Mouse (Mus musculus): ENCODE data around the gene Tarbp1.

Tarbp1 gene

DNA sequence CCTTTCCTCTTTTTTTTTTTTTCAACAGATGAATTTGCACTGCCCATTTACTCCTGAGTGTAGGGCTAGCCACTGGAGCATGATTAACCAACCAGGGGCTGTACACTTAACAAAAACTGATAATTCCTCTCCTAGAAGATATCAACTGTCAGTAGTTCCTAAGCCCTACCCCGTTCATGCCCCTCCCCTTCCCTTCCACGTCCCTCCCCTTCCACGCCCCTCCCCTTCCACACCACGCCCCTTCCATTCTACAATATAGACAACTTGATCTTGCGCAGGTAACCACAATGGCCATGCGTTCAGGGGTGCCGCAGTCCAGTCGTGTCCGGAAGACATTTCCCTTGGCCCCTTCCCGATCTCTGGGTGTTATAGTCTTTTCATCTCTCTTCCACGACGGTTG lies 20.6 kb upstream of the Tarbp1 start:
- in situ Hi-C loops (cut with MboI; ENCODE audit: unreplicated experiment in 2 of 2), result loop anchor here (5.0 to 25.0 kb wide), 10 partner anchors 87 to 692 kb away; no protein-coding TSS in a partner anchor

- in situ Hi-C loops (cut with MboI; ENCODE audit: unreplicated experiment in 2 of 2), result loop anchor here (5.0 to 25.0 kb wide), 10 partner anchors 88 to 693 kb away; no protein-coding TSS in a partner anchor
These were observed 19.6 kb upstream of the Tarbp1 start for GRCm38 (mm10) chr8:126494160-126495110.

GRCm38 (mm10) chr8:126482938-126483337 lies 8.1 kb upstream of the Tarbp1 start:
- in situ Hi-C loops (cut with MboI; ENCODE audit: unreplicated experiment in 2 of 2), result loop anchor here (10.0 to 25.0 kb wide), 6 partner anchors 396 to 704 kb away; no protein-coding TSS in a partner anchor

- in situ Hi-C loops (cut with MboI; ENCODE audit: unreplicated experiment in 2 of 2), result loop anchor here (10.0 to 25.0 kb wide), 6 partner anchors 395 to 705 kb away; no protein-coding TSS in a partner anchor
These were observed 7.5 kb upstream of the Tarbp1 start for GRCm38 (mm10) chr8:126482348-126482720.

GRCm38 (mm10) chr8:126481494-126482347 lies 6.9 kb upstream of the Tarbp1 start:
- in situ Hi-C loops (cut with MboI; ENCODE audit: unreplicated experiment in 2 of 2), result loop anchor here (10.0 to 25.0 kb wide), 6 partner anchors 394 to 706 kb away; no protein-coding TSS in a partner anchor

- in situ Hi-C loops (cut with MboI; ENCODE audit: unreplicated experiment in 2 of 2), result loop anchor here (10.0 to 25.0 kb wide), 6 partner anchors 393 to 707 kb away; no protein-coding TSS in a partner anchor
These were observed 5.5 kb upstream of the Tarbp1 start for GRCm38 (mm10) chr8:126480366-126480765.

- in situ Hi-C loops (cut with MboI; ENCODE audit: unreplicated experiment in 2 of 2), result loop anchor here (10.0 to 25.0 kb wide), 5 partner anchors 54 to 709 kb away; partner anchors contain the start of gene Coa6 (in 1 of the 2)
These were observed 3.8 kb upstream of the Tarbp1 start for GRCm38 (mm10) chr8:126478714-126479113.

- in situ Hi-C loops (cut with MboI; ENCODE audit: unreplicated experiment in 2 of 2), result loop anchor here (10.0 to 25.0 kb wide), 5 partner anchors 52 to 711 kb away; partner anchors contain the start of gene Coa6 (in 1 of the 2)
These were observed 1.4 kb upstream of the Tarbp1 start for GRCm38 (mm10) chr8:126476151-126476855.

DNA sequence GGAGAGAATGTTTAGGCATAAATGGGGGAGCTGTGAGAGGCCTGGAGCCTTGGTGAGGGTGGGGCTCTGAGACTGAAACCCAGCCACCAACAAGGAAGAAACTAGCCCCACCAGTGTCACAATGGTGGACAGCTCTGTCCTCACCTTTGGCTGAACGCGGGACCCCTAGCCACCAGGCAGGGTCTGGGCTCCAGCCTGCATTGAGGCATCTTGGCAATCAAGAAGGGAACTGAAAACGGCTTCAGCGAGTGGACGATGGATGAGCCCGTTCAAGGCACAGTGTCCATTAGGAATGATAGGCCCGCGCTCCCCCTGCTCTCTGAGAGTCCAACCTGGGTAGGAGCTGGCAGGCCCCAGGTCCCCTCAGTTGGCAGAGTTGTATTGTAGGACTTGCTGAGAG lies 873 bp upstream of the Tarbp1 start:
- in situ Hi-C loops (cut with MboI; ENCODE audit: unreplicated experiment in 2 of 2), result loop anchor here (10.0 to 25.0 kb wide), 5 partner anchors 51 to 712 kb away; partner anchors contain the start of gene Coa6 (in 1 of the 2)

- in situ Hi-C loops (cut with MboI; ENCODE audit: unreplicated experiment in 2 of 2), result loop anchor here (10.0 to 25.0 kb wide), 2 partner anchors 49 to 1537 kb away; partner anchors contain the start of genes Coa6 (in 1 of the 2) and Egln1 (in 1 of the 2)
These were observed 1.0 kb downstream of the Tarbp1 start for GRCm38 (mm10) chr8:126473802-126474298.

GRCm38 (mm10) chr8:126464071-126464470 lies 10.8 kb downstream of the Tarbp1 start:
- in situ Hi-C loops (cut with MboI; ENCODE audit: unreplicated experiment in 2 of 2), result loop anchor here in 1 of 2 experiments (25.0 kb wide), 1 partner anchor 1527 kb away; the partner anchor contains the start of gene Egln1

DNA sequence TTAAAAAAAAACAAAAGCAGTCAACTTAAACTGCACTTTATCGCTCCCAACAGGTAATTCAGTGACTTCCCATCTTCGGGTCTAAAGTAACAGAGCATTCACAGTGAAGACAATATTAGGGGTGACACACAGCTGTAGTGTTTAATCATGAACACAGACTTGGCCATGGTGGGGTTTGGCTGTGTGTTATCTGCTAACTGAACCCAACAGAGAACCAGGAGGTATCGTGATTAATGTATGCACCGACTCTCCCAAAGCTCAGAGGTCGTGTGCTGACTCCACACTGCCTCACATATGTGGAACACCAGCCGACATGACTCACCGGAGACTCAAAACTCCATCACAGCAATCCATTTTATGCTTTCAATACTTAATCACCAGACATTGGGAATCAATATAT lies 13.1 kb downstream of the Tarbp1 start:
- in situ Hi-C loops (cut with MboI; ENCODE audit: unreplicated experiment in 2 of 2), result loop anchor here in 1 of 2 experiments (25.0 kb wide), 1 partner anchor 1524 kb away; the partner anchor contains the start of gene Egln1

DNA sequence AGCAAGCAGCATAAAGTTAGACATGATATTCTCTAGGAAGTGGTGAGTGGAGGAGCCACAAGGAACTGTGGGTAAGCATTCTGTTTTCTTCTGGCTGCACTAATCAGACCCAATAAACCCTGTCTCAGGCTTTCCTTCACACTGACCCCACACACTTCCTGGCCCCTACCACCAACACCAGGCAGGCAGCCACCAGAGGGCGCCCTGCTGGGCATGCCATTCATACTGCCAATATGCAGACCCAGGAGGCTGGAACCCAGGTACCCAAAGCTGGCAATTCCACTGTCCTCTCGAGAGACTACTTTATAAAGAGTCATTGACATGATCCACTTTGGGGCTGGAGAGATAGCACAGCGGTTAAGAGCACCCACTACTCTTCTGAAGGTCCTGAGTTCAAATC lies 14.6 kb downstream of the Tarbp1 start:
- in situ Hi-C loops (cut with MboI; ENCODE audit: unreplicated experiment in 2 of 2), result loop anchor here in 1 of 2 experiments (25.0 kb wide), 1 partner anchor 1523 kb away; the partner anchor contains the start of gene Egln1

DNA sequence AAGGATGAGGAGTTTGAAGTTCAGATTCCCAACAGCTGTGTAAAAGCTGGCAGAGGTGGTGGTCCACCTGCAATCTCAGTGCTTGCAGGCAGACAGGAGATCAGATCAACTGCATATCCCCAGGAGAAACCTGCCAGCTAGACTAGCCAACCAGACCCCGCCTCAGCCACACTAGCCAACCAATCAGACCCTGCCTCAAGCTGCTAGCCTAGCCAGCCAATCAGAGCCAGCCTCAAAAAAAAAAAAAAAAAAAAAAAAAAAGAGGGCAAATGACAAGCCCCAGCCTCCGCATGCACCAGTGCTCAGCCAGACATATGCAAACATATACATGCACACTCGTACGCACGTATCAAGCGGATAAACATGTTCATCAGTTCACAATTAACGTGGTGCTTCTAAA lies 19.5 kb downstream of the Tarbp1 start:
- in situ Hi-C loops (cut with MboI; ENCODE audit: unreplicated experiment in 2 of 2), result loop anchor here in 1 of 2 experiments (25.0 kb wide), 1 partner anchor 1518 kb away; the partner anchor contains the start of gene Egln1

- in situ Hi-C loops (cut with MboI; ENCODE audit: unreplicated experiment in 2 of 2), result loop anchor here in 1 of 2 experiments (25.0 kb wide), 1 partner anchor 1514 kb away; the partner anchor contains the start of gene Egln1
These were observed 23.7 kb downstream of the Tarbp1 start for GRCm38 (mm10) chr8:126451158-126451557.

DNA sequence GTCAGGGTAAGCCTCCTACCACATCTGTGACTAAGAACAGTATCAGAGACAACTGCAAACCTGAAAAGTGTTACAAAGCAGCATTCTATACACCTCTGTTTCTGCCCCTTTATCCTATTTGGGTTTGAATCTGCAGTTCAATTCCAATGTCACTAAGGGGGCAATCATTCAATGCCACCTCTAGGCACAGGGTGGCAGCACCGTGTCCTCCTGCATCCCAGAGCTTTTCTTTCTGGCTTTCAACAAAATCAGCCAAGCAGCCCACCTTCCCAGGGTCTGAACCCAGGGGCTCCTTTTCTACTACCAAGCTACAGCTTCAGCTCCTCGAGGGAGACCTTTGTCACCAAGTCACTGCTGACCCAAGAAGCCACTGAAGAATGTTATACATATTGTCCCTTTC lies 35.9 kb downstream of the Tarbp1 start:
- in situ Hi-C loops (cut with MboI; ENCODE audit: unreplicated experiment in 2 of 2), result loop anchor here in 1 of 2 experiments (25.0 kb wide), 1 partner anchor 1577 kb away; the partner anchor contains the start of genes 2810004N23Rik and Gnpat

- in situ Hi-C loops (cut with MboI; ENCODE audit: unreplicated experiment in 2 of 2), result loop anchor here in 1 of 2 experiments (25.0 kb wide), 1 partner anchor 1572 kb away; the partner anchor contains the start of genes 2810004N23Rik and Gnpat
These were observed 41.0 kb downstream of the Tarbp1 start for GRCm38 (mm10) chr8:126433827-126434226.

GRCm38 (mm10) chr8:126429635-126430034 lies 45.2 kb downstream of the Tarbp1 start:
- in situ Hi-C loops (cut with MboI; ENCODE audit: unreplicated experiment in 2 of 2), result loop anchor here in 1 of 2 experiments (10.0 to 25.0 kb wide), 2 partner anchors 45 to 1567 kb away; partner anchors contain the start of genes 2810004N23Rik, Gnpat and Tarbp1

Data from v-Abl transformed pro-B cells (cell line).